Mouse (Mus musculus) neural tube, embryonic 15.5 days (tissue): ENCODE data around the gene Asb6. TPM values are rescaled to one million over a fixed set of nuclear protein-coding genes. Genes with fewer than 3 reads are reported as not detected.
A peak's percentile ranks its signal among the peaks of the same experiment; 100 is the strongest.

Experiments used
- ATAC-seq: fragments of 200-750 bp; cut with Nextera tagmentation; 2 replicates; pipeline ENCODE4 v1.8.0; 2017; ENCODE audit warnings: mild to moderate bottlenecking, moderate TSS enrichment, moderate library complexity; ENCODE audit not compliant: low FRiP score
- H3K27ac ChIP-seq: fragments of 300-500 bp; sonication (generic); replicated peaks from 2 replicates; pipeline ENCODE4 v1.5.1; 2015; ENCODE audit warnings: mild to moderate bottlenecking, inconsistent platforms
- H3K27me3 ChIP-seq: fragments of 300-500 bp; sonication (generic); replicated peaks from 2 replicates; pipeline ENCODE4 v1.6.1; 2015; ENCODE audit warnings: inconsistent platforms
- H3K36me3 ChIP-seq: fragments of 300-500 bp; sonication (generic); 2 replicates; pipeline ENCODE4 v1.6.1; 2015; ENCODE audit warnings: inconsistent platforms
- H3K4me1 ChIP-seq: fragments of 300-500 bp; sonication (generic); 2 replicates; pipeline ENCODE4 v1.6.1; 2015; ENCODE audit warnings: inconsistent platforms
- H3K4me2 ChIP-seq: fragments of 300-500 bp; sonication (generic); 2 replicates; pipeline ENCODE4 v1.6.1; 2015; ENCODE audit warnings: inconsistent platforms, mild to moderate bottlenecking, moderate library complexity
- H3K4me3 ChIP-seq: fragments of 300-500 bp; sonication (generic); replicated peaks from 2 replicates; pipeline ENCODE4 v1.5.1; 2015; ENCODE audit warnings: mild to moderate bottlenecking, inconsistent platforms
- H3K9ac ChIP-seq: fragments of 300-500 bp; sonication (generic); replicated peaks from 2 replicates; pipeline ENCODE4 v1.6.1; 2015; ENCODE audit warnings: mild to moderate bottlenecking, inconsistent platforms
- H3K9me3 ChIP-seq: fragments of 300-500 bp; sonication (generic); replicated peaks from 2 replicates; pipeline ENCODE4 v1.6.1; 2016; ENCODE audit warnings: inconsistent platforms
- WGBS: fragments of 180-500 bp; shearing (Covaris S2); methylation state at CpG from one replicate; pipeline ENCODE4 v1.1.7; 2015; ENCODE audit warnings: mixed read lengths; 5-methylcytosine and 5-hydroxymethylcytosine counted together
- polyA plus RNA-seq: library from polyadenylated mRNA; unstranded; fragments of >200 nt; fragmentation: Nextera tagmentation; extraction: Ambion mirVana; gene quantifications from 2 replicates; pipeline ENCODE4 v1.2.1, GENCODE M21; 2015

The Asb6 gene
- polyA plus RNA-seq, 1 experiment from 2014 or later = 40.7 TPM

DNA sequence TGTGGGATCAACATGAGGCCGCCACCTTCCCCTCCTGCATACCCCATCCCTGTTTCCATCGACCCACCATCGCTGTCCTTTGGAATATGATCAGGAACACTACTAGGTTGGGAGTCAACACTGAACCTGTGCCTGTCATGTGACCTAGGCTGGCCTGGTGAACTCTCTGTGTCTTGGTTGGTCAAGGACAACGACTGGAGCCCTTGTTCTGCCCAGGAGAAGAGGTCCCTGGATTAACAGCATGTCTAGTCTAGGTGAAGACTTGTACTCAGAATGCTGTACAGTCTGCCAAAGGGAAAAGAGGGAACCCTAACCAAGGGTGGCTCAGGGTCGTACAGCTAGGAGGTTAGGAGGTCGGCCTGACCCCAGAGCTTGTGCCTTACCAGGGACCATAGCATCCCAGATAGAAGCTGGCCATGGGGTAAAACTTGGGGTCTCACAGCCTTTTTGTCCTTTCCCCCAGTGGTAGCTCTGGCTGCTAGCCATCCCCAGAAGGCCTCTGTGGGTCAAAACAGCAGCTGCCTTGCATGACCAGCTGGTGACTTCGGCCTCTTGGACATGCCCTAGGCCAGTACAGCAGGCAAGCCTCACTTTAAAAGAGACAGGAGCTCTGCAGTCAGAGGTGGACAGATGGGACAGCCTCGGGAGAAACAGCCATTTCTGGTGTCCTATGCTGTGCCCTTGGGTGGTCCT is 56.7 kb downstream of the Asb6 start:
- Histone ChIP-seq H3K4me1 (peaks cover 26% of the 10 kb centered on the region), H3K9ac (no peak overlapping the region), H3K27me3 (no peaks in the 10 kb centered on the region), H3K36me3 (no peaks in the 10 kb centered on the region), H3K4me2 (no peak overlapping the region), H3K4me3 (no peak overlapping the region), H3K27ac (peak overlapping the region; percentile 84; the same call in 1 of the 2 replicates), H3K9me3 (no peaks in the 10 kb centered on the region)
- WGBS = 82% methylated on average over 8 of the region's 8 CpGs
- ATAC-seq = no peak

Other genes starting within 250 kb of the Asb6 start
- gene Cstad, start 235.3 kb downstream of the Asb6 start, polyA plus RNA-seq = 0.31 and 0.83 TPM in 2 replicates
- gene 1700001O22Rik, start 26.7 kb downstream of the Asb6 start, polyA plus RNA-seq = 1.5 and 2.2 TPM in 2 replicates
- 92.6 and 107 TPM in 2 replicates for gene Ntmt1, start 22.5 kb downstream of the Asb6 start, polyA plus RNA-seq
- 1.8 and 2.7 TPM in 2 replicates for gene Prrx2, start 4.6 kb upstream of the Asb6 start, polyA plus RNA-seq
- 3.6 and 4.0 TPM in 2 replicates for gene Ptges, start 99.5 kb upstream of the Asb6 start, polyA plus RNA-seq
- 17.3 and 20.2 TPM in 2 replicates for gene Tor1b, start 122.6 kb upstream of the Asb6 start, polyA plus RNA-seq
- 89.5 and 93.2 TPM in 2 replicates for gene Tor1a, start 137.6 kb upstream of the Asb6 start, polyA plus RNA-seq
- 86.5 and 93.2 TPM in 2 replicates for gene BC005624, start 151.9 kb upstream of the Asb6 start, polyA plus RNA-seq
- gene Usp20, start 151.9 kb upstream of the Asb6 start, polyA plus RNA-seq = 44.3 and 49.7 TPM in 2 replicates